Comparison of ENCODE assay signal across 14 mouse cellular contexts in the genomic region with DNA sequence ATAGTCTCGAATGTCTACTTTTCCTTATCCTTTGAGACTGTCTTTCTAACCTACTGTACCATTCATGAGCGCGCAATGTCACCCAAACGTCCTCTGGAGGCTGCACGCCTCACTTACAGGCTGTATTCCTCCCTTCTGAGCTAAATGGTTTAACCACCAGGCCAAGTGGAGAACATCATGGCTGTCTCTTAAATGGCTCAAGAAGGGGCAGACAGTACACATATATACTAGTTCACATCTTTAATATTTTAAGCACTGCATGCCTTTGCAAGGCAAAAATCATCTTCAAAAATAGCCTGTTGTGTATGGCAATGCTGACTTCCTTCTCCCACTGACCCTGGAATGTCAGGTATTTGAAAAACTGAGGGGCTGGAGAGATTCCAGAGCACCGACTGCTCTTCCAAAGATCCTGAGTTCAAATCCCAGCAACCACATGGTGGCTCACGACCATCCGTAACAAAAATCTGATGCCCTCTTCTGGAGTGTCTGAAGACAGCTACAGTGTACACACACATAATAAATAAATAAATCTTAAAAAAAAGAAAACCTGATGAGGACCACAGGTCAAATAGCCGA. TPM values are rescaled to one million over a fixed set of nuclear protein-coding genes. Genes with fewer than 3 reads are reported as not detected.
DNase-seq lines count a peak whose midpoint lies in the region; ATAC-seq and TF ChIP-seq lines count a peak whose summit lies in the region.
"Had no signal": no experiment of that assay in that cellular context is flagged by ENCODE, and none has a peak within 500 bp of the region (broad histone marks: within the 10 kb centered on the region; RNA-seq: fewer than 3 reads in every experiment).

No protein-coding gene starts in this region.

- no peak overlapping the region for H3K9ac ChIP-seq in kidney, postnatal 0 days (ENCODE audit: low read depth, low read length)
- H3K9ac ChIP-seq in heart, embryonic 15.5 days: peak overlapping the region; percentile 24
- H3K9ac ChIP-seq in hindbrain, embryonic 16.5 days (ENCODE audit: low read depth, low read length): no peak overlapping the region
- H3K9ac ChIP-seq: neural tube, embryonic 13.5 days had no signal

- 67% methylated on average over 9 of the region's 9 CpGs for WGBS in kidney, postnatal 0 days
- WGBS in heart, embryonic 15.5 days: 35% methylated on average over 9 of the region's 9 CpGs
- WGBS in hindbrain, embryonic 16.5 days: 86% methylated on average over 9 of the region's 9 CpGs

- intact Hi-C loops in gastrocnemius, adult 2 months (cut with DNase I): no loop called here
- intact Hi-C loops in left cerebral cortex, postnatal 25 days (cut with DNase I): no loop called here

- no peak for TF ChIP-seq CTCF in gastrocnemius, adult 2 months (IDR thresholded peaks at IDR 0.05)
- TF ChIP-seq CTCF in kidney, postnatal 0 days (IDR thresholded peaks at IDR 0.05; ENCODE audit: low read depth): no peak
- no peak for TF ChIP-seq CTCF in E14TG2a.4 (conservative IDR thresholded peaks at IDR 0.05; ENCODE audit: low read length)

- H3K27ac ChIP-seq in gastrocnemius, adult 2 months: peak overlapping the region; percentile 100
- H3K27ac ChIP-seq in kidney, postnatal 0 days: peak overlapping the region; percentile 58; the same call in 1 of the 2 replicates
- H3K27ac ChIP-seq in heart, embryonic 15.5 days: peak overlapping the region; percentile 82
- no peak overlapping the region for H3K27ac ChIP-seq in hindbrain, embryonic 16.5 days (ENCODE audit: low read depth, low read length)
- H3K27ac ChIP-seq: hindbrain, postnatal 0 days; neural tube, embryonic 13.5 days had no signal

- ATAC-seq in kidney, postnatal 0 days (replicated peaks; ENCODE audit: low FRiP score, low read depth): no peak
- ATAC-seq in heart, embryonic 15.5 days (replicated peaks; ENCODE audit: insufficient number of reproducible peaks, insufficient read depth, low FRiP score, low read depth): no peak
- no peak for ATAC-seq in hindbrain, embryonic 16.5 days
- ATAC-seq: hindbrain, postnatal 0 days; midbrain, embryonic 16.5 days had no signal

- H3K27me3 ChIP-seq in kidney, postnatal 0 days (ENCODE audit: insufficient read depth, low read length): no peaks in the 10 kb centered on the region
- no peaks in the 10 kb centered on the region for H3K27me3 ChIP-seq in E14TG2a.4 (ENCODE audit: insufficient read depth, low read length)
- H3K27me3 ChIP-seq in heart, embryonic 15.5 days: no peaks in the 10 kb centered on the region
- no peaks in the 10 kb centered on the region for H3K27me3 ChIP-seq in hindbrain, embryonic 16.5 days (replicated peaks; ENCODE audit: control insufficient read depth, insufficient read depth, low read length)
- H3K27me3 ChIP-seq: neural tube, embryonic 13.5 days had no signal

- H3K9me3 ChIP-seq in kidney, postnatal 0 days (replicated peaks; ENCODE audit: low read length): no peaks in the 10 kb centered on the region
- no peaks in the 10 kb centered on the region for H3K9me3 ChIP-seq in E14TG2a.4 (ENCODE audit: low read length)
- H3K9me3 ChIP-seq in heart, embryonic 15.5 days (replicated peaks): no peaks in the 10 kb centered on the region
- H3K9me3 ChIP-seq in hindbrain, embryonic 16.5 days (ENCODE audit: control insufficient read depth, low read length): no peaks in the 10 kb centered on the region
- H3K9me3 ChIP-seq: neural tube, embryonic 13.5 days had no signal

- H3K4me1 ChIP-seq in kidney, postnatal 0 days (replicated peaks; ENCODE audit: insufficient read depth, low read length): peaks cover 23% of the 10 kb centered on the region; the same call in 1 of the 2 replicates
- H3K4me1 ChIP-seq in E14TG2a.4 (replicated peaks; ENCODE audit: low read depth, low read length): peaks cover 81% of the 10 kb centered on the region
- peaks cover 59% of the 10 kb centered on the region for H3K4me1 ChIP-seq in heart, embryonic 15.5 days (replicated peaks)
- peaks cover 11% of the 10 kb centered on the region for H3K4me1 ChIP-seq in hindbrain, embryonic 16.5 days (ENCODE audit: control insufficient read depth, insufficient read depth, low read depth, low read length)

- H3K4me3 ChIP-seq in gastrocnemius, adult 2 months: peak overlapping the region; percentile 56
- H3K4me3 ChIP-seq in kidney, postnatal 0 days (replicated peaks; ENCODE audit: low read depth, low read length): no peak overlapping the region
- H3K4me3 ChIP-seq in E14TG2a.4 (replicated peaks; ENCODE audit: low read length): peak overlapping the region; percentile 7; the same call in 1 of the 2 replicates
- peak overlapping the region; percentile 25 for H3K4me3 ChIP-seq in heart, embryonic 15.5 days
- H3K4me3 ChIP-seq in hindbrain, embryonic 16.5 days (ENCODE audit: low read length): no peak overlapping the region
- H3K4me3 ChIP-seq: neural tube, embryonic 13.5 days had no signal

- peak; percentile 20 for DNase-seq in gastrocnemius, adult 2 months
- DNase-seq in gastrocnemius, adult 18-20 months (ENCODE audit: low spot score): no peak
- DNase-seq in kidney, postnatal 0 days (ENCODE audit: low spot score): peak; percentile 25
- no peak for DNase-seq in kidney, adult 11 months
- no peak for DNase-seq in left cerebral cortex, postnatal 25 days (ENCODE audit: low spot score in 2 of 2)
- DNase-seq: adrenal gland, postnatal 14 days; cerebellum, postnatal 10 days; right cerebral cortex, postnatal 4 days had no signal

- H3K4me2 ChIP-seq in kidney, postnatal 0 days (ENCODE audit: low read length): peak overlapping the region; percentile 28; the same call in 1 of the 2 replicates
- peak overlapping the region; percentile 37 for H3K4me2 ChIP-seq in heart, embryonic 15.5 days
- no peak overlapping the region for H3K4me2 ChIP-seq in hindbrain, embryonic 16.5 days (ENCODE audit: low read length)
- H3K4me2 ChIP-seq: neural tube, embryonic 13.5 days had no signal

- H3K36me3 ChIP-seq in kidney, postnatal 0 days (ENCODE audit: insufficient read depth, low read length): peaks cover 14% of the 10 kb centered on the region
- peaks cover 53% of the 10 kb centered on the region for H3K36me3 ChIP-seq in E14TG2a.4 (ENCODE audit: insufficient read depth, low read length)
- peaks cover 16% of the 10 kb centered on the region for H3K36me3 ChIP-seq in heart, embryonic 15.5 days
- peaks cover 4% of the 10 kb centered on the region; the same call in 1 of the 2 replicates for H3K36me3 ChIP-seq in hindbrain, embryonic 16.5 days (ENCODE audit: control insufficient read depth, insufficient read depth, low read length)

RNA-seq across cellular contexts. Expression of a gene that starts 3.9 kb away (rescaled TPM):
- 1,000 to 10,000 TPM; 1,223 to 1,379 TPM for total RNA-seq in gastrocnemius, adult 2 months (2021)
- 1,000 to 10,000 TPM; 1,275 to 1,360 TPM for total RNA-seq in gastrocnemius, adult 18-20 months (2021)
- polyA plus RNA-seq in kidney, postnatal 0 days (2015; fragmentation: Nextera tagmentation; extraction: Ambion mirVana): 2.8 and 3.0 TPM in 2 replicates
- polyA plus RNA-seq in heart, embryonic 15.5 days (2015; fragmentation: Nextera tagmentation; extraction: Ambion mirVana): 164 and 185 TPM in 2 replicates
- total RNA-seq in left cerebral cortex, postnatal 25 days (2021): 1 to 10 TPM; 2.0 to 4.1 TPM
- 0.91 and 2.7 TPM in 2 replicates for polyA plus RNA-seq in hindbrain, embryonic 16.5 days (2015; fragmentation: Nextera tagmentation; extraction: Ambion mirVana)

RNA-seq across cellular contexts. Expression of a gene that starts 4.2 kb away (rescaled TPM):
- total RNA-seq in gastrocnemius, adult 2 months (2021): 100 to 1,000 TPM; 301 to 553 TPM
- total RNA-seq in gastrocnemius, adult 18-20 months (2021): 100 to 1,000 TPM; 404 to 553 TPM
- polyA plus RNA-seq in kidney, postnatal 0 days (2015; fragmentation: Nextera tagmentation; extraction: Ambion mirVana): 852 and 897 TPM in 2 replicates
- 619 and 705 TPM in 2 replicates for polyA plus RNA-seq in heart, embryonic 15.5 days (2015; fragmentation: Nextera tagmentation; extraction: Ambion mirVana)
- total RNA-seq in left cerebral cortex, postnatal 25 days (2021): 10 to 100 TPM; 39.2 to 39.9 TPM
- polyA plus RNA-seq in hindbrain, embryonic 16.5 days (2015; fragmentation: Nextera tagmentation; extraction: Ambion mirVana): 106 and 118 TPM in 2 replicates

Comparison
In these comparisons a context has a peak if more than half of its experiments do, and no peak if none do; other contexts are left out.
1. DNase-seq: peak in gastrocnemius, adult 2 months (single experiment) and kidney, postnatal 0 days (single experiment); none in gastrocnemius, adult 18-20 months (single experiment), kidney, adult 11 months (single experiment) and left cerebral cortex, postnatal 25 days (0 of 2).
2. H3K4me3 ChIP-seq: peak in gastrocnemius, adult 2 months (single experiment), E14TG2a.4 (single experiment) and heart, embryonic 15.5 days (single experiment); none in kidney, postnatal 0 days (single experiment) and hindbrain, embryonic 16.5 days (single experiment).
3. RNA of a gene that starts 3.9 kb away (total RNA-seq): 1,223 to 1,379 TPM in gastrocnemius, adult 2 months and 1,275 to 1,360 TPM in gastrocnemius, adult 18-20 months; 2.0 to 4.1 TPM in left cerebral cortex, postnatal 25 days; every median in the first group is over 100 times any median in the second.
4. RNA of a gene that starts 4.2 kb away (total RNA-seq): 404 to 553 TPM in gastrocnemius, adult 18-20 months and 301 to 553 TPM in gastrocnemius, adult 2 months; 39.2 to 39.9 TPM in left cerebral cortex, postnatal 25 days; every median in the first group is over 4 times any median in the second.